Mouse (Mus musculus) thymus, postnatal 14 days (tissue): ENCODE measurements around the gene Tarsl2.

Experiments used
- DNase-seq: peaks from one replicate; pipeline ENCODE4 v3.0.0; 2021

Gene Tarsl2

GRCm38 (mm10) chr7:65644643-65645351, at the start of gene Tarsl2:
Gene Tarsl2 (plus strand): TSS chr7:65644898.
- peak; percentile 99 for DNase-seq

- DNase-seq, result no peak
These were observed 38.6 kb upstream of the Tarsl2 start for GRCm38 (mm10) chr7:65606124-65606523.

- no peak for DNase-seq
These were observed 37.7 kb upstream of the Tarsl2 start for GRCm38 (mm10) chr7:65607003-65607402.

- no peak for DNase-seq
These were observed 34.5 kb upstream of the Tarsl2 start for GRCm38 (mm10) chr7:65610171-65610570.

GRCm38 (mm10) chr7:65610673-65611072, 34.0 kb upstream of the Tarsl2 start:
- no peak for DNase-seq

GRCm38 (mm10) chr7:65611298-65611697, 33.4 kb upstream of the Tarsl2 start:
- DNase-seq, result no peak

GRCm38 (mm10) chr7:65613723-65614122, 31.0 kb upstream of the Tarsl2 start:
- no peak for DNase-seq

GRCm38 (mm10) chr7:65618751-65619150, 25.9 kb upstream of the Tarsl2 start:
- DNase-seq, result no peak

- no peak for DNase-seq
These were observed 24.0 kb upstream of the Tarsl2 start for GRCm38 (mm10) chr7:65620746-65621145.

- no peak for DNase-seq
These were observed 21.4 kb upstream of the Tarsl2 start for GRCm38 (mm10) chr7:65623330-65623729.

GRCm38 (mm10) chr7:65625528-65625927, 19.2 kb upstream of the Tarsl2 start:
- DNase-seq, result no peak

- no peak for DNase-seq
These were observed 14.9 kb upstream of the Tarsl2 start for GRCm38 (mm10) chr7:65629846-65630245.

- DNase-seq, result no peak
These were observed 14.0 kb upstream of the Tarsl2 start for GRCm38 (mm10) chr7:65630661-65631060.

- no peak for DNase-seq
These were observed 8.9 kb upstream of the Tarsl2 start for GRCm38 (mm10) chr7:65635831-65636230.

- DNase-seq, result no peak
These were observed 8.3 kb upstream of the Tarsl2 start for GRCm38 (mm10) chr7:65636356-65636880.

- DNase-seq, result no peak
These were observed 6.4 kb upstream of the Tarsl2 start for GRCm38 (mm10) chr7:65638170-65638770.

- no peak for DNase-seq
These were observed 4.8 kb upstream of the Tarsl2 start for GRCm38 (mm10) chr7:65639821-65640382.

- DNase-seq, result no peak
These were observed 4.0 kb upstream of the Tarsl2 start for GRCm38 (mm10) chr7:65640672-65641071.

- no peak for DNase-seq
These were observed 2.1 kb upstream of the Tarsl2 start for GRCm38 (mm10) chr7:65642371-65643304.

- DNase-seq, result peak; percentile 19
These were observed 757 bp upstream of the Tarsl2 start for GRCm38 (mm10) chr7:65643861-65644421.

GRCm38 (mm10) chr7:65645996-65646395, 1.3 kb downstream of the Tarsl2 start:
- DNase-seq, result no peak

- no peak for DNase-seq
These were observed 6.0 kb downstream of the Tarsl2 start for GRCm38 (mm10) chr7:65650662-65651061.
